Mouse (Mus musculus): ENCODE data around the gene Slc12a3. TPM values are rescaled to one million over a fixed set of nuclear protein-coding genes. Genes with fewer than 3 reads are reported as not detected.

The Slc12a3 gene
- 0.16 TPM in 1 of 2 replicates, not detected in the other for polyA plus RNA-seq (2015; fragmentation: Nextera tagmentation; extraction: Ambion mirVana)

- no peaks in the 10 kb centered on the region for H3K36me3 ChIP-seq (ENCODE audit: control insufficient read depth, insufficient read depth)
- H3K4me3 ChIP-seq (ENCODE audit: low read depth, low read length) = no peak within 1 kb of the TSS
- no peak within 1 kb of the TSS for H3K27ac ChIP-seq (ENCODE audit: low read depth, low read length)
- H3K27me3 ChIP-seq (replicated peaks; ENCODE audit: control insufficient read depth, insufficient read depth, low read length) = no peaks in the 10 kb centered on the region
- H3K4me1 ChIP-seq (replicated peaks; ENCODE audit: control insufficient read depth, insufficient read depth, low read length) = no peaks in the 10 kb centered on the region
- 76% methylated on average over 21 of the region's 21 CpGs for WGBS
- TF ChIP-seq CTCF (IDR thresholded peaks at IDR 0.05; ENCODE audit: low read depth) = no peak
- H3K9me3 ChIP-seq (ENCODE audit: control insufficient read depth) = no peaks in the 10 kb centered on the region
- ATAC-seq = no peak
- H3K4me2 ChIP-seq (replicated peaks; ENCODE audit: low read depth) = no peak within 1 kb of the TSS
- H3K9ac ChIP-seq (ENCODE audit: low read depth, low read length) = no peak within 1 kb of the TSS
Observed at GRCm38 (mm10) chr8:94328932-94329728, at the start of gene Slc12a3. Slc12a3 (plus strand) TSS chr8:94329201.

GRCm38 (mm10) chr8:94280001-94280613 lies 48.9 kb upstream of the Slc12a3 start:
- H3K27ac ChIP-seq (ENCODE audit: low read depth, low read length) = no peak overlapping the region
- 72% methylated on average over 5 of the region's 5 CpGs for WGBS
- no peak for TF ChIP-seq CTCF (IDR thresholded peaks at IDR 0.05; ENCODE audit: low read depth)
- ATAC-seq = no peak
- H3K4me3 ChIP-seq (ENCODE audit: low read depth, low read length) = no peak overlapping the region
- no peaks in the 10 kb centered on the region for H3K4me1 ChIP-seq (replicated peaks; ENCODE audit: control insufficient read depth, insufficient read depth, low read length)
- H3K9ac ChIP-seq (ENCODE audit: low read depth, low read length) = no peak overlapping the region
- no peaks in the 10 kb centered on the region for H3K9me3 ChIP-seq (ENCODE audit: control insufficient read depth)
- no peak overlapping the region for H3K4me2 ChIP-seq (replicated peaks; ENCODE audit: low read depth)
- no peaks in the 10 kb centered on the region for H3K36me3 ChIP-seq (ENCODE audit: control insufficient read depth, insufficient read depth)
- H3K27me3 ChIP-seq (replicated peaks; ENCODE audit: control insufficient read depth, insufficient read depth, low read length) = no peaks in the 10 kb centered on the region

DNA sequence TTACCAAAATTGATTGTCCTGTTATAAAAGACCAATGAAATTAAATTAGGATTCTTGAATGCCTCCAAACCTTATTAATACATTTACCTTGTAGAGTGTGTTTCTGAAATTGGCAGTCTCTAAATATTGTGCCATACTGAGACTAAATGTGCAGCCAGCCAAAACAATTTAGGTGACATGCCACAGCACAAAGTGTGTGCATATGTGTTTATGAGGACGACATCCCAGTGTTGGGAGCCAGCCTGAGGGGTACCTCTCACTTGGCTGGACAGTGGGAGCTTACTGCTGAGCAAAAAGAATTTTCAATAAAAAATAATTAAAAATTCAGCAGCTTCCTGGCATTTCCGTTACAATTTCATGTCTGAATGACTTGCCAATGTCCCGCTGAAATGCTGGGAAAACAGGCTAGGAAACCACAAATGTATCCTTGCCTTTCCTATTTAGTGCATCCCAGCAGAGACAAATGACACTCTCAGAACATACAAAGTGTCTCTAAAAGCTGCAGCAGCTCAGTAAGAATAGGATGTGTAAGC lies 46.5 kb upstream of the Slc12a3 start:
- H3K9ac ChIP-seq (ENCODE audit: low read depth, low read length) = no peak overlapping the region

GRCm38 (mm10) chr8:94284204-94284603 lies 44.8 kb upstream of the Slc12a3 start:
- 86% methylated on average over 7 of the region's 7 CpGs for WGBS
- no peak for ATAC-seq
- H3K4me2 ChIP-seq (replicated peaks; ENCODE audit: low read depth) = no peak overlapping the region
- H3K27ac ChIP-seq (ENCODE audit: low read depth, low read length) = no peak overlapping the region
- no peaks in the 10 kb centered on the region for H3K4me1 ChIP-seq (replicated peaks; ENCODE audit: control insufficient read depth, insufficient read depth, low read length)
- no peaks in the 10 kb centered on the region for H3K27me3 ChIP-seq (replicated peaks; ENCODE audit: control insufficient read depth, insufficient read depth, low read length)
- H3K36me3 ChIP-seq (ENCODE audit: control insufficient read depth, insufficient read depth) = no peaks in the 10 kb centered on the region
- TF ChIP-seq CTCF (IDR thresholded peaks at IDR 0.05; ENCODE audit: low read depth) = no peak
- no peak overlapping the region for H3K9ac ChIP-seq (ENCODE audit: low read depth, low read length)
- H3K4me3 ChIP-seq (ENCODE audit: low read depth, low read length) = no peak overlapping the region
- H3K9me3 ChIP-seq (ENCODE audit: control insufficient read depth) = no peaks in the 10 kb centered on the region

More for the DNA sequence above, 46.5 kb upstream of the Slc12a3 start:
- no peak overlapping the region for H3K27ac ChIP-seq (ENCODE audit: low read depth, low read length)
- no peak overlapping the region for H3K4me2 ChIP-seq (replicated peaks; ENCODE audit: low read depth)
- no peak for TF ChIP-seq CTCF (IDR thresholded peaks at IDR 0.05; ENCODE audit: low read depth)
- no peak overlapping the region for H3K4me3 ChIP-seq (ENCODE audit: low read depth, low read length)
- 90% methylated on average over 3 of the region's 3 CpGs for WGBS
- H3K4me1 ChIP-seq (replicated peaks; ENCODE audit: control insufficient read depth, insufficient read depth, low read length) = no peaks in the 10 kb centered on the region
- H3K9me3 ChIP-seq (ENCODE audit: control insufficient read depth) = no peaks in the 10 kb centered on the region
- H3K36me3 ChIP-seq (ENCODE audit: control insufficient read depth, insufficient read depth) = no peaks in the 10 kb centered on the region
- ATAC-seq = no peak
- H3K27me3 ChIP-seq (replicated peaks; ENCODE audit: control insufficient read depth, insufficient read depth, low read length) = no peaks in the 10 kb centered on the region

DNA sequence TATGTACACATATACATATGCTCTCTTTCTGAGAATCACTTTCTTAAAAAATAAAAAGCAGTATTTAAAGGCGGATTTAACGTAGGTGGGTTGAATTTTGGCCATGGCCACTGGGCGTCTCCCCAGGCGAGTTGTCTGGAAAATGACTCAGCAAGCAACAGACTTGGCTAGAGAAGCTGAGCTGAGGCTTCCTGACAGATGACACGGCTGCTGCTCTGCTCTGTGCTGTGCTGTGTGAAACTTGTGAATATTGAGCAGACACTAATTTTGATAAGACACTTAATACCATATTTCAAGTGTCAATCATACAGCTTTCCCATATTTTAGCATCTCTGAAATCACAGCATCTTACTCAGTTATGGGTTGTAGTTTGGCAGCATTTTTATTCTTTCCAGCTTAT lies 38.4 kb upstream of the Slc12a3 start:
- H3K27me3 ChIP-seq (replicated peaks; ENCODE audit: control insufficient read depth, insufficient read depth, low read length) = no peaks in the 10 kb centered on the region
- 87% methylated on average over 5 of the region's 5 CpGs for WGBS
- no peak overlapping the region for H3K27ac ChIP-seq (ENCODE audit: low read depth, low read length)
- H3K4me1 ChIP-seq (replicated peaks; ENCODE audit: control insufficient read depth, insufficient read depth, low read length) = no peaks in the 10 kb centered on the region
- TF ChIP-seq CTCF (IDR thresholded peaks at IDR 0.05; ENCODE audit: low read depth) = no peak
- peaks cover 5% of the 10 kb centered on the region; the same call in 1 of the 2 replicates for H3K36me3 ChIP-seq (ENCODE audit: control insufficient read depth, insufficient read depth)
- H3K4me2 ChIP-seq (replicated peaks; ENCODE audit: low read depth) = no peak overlapping the region
- no peaks in the 10 kb centered on the region for H3K9me3 ChIP-seq (ENCODE audit: control insufficient read depth)
- H3K9ac ChIP-seq (ENCODE audit: low read depth, low read length) = no peak overlapping the region
- no peak for ATAC-seq
- H3K4me3 ChIP-seq (ENCODE audit: low read depth, low read length) = no peak overlapping the region

DNA sequence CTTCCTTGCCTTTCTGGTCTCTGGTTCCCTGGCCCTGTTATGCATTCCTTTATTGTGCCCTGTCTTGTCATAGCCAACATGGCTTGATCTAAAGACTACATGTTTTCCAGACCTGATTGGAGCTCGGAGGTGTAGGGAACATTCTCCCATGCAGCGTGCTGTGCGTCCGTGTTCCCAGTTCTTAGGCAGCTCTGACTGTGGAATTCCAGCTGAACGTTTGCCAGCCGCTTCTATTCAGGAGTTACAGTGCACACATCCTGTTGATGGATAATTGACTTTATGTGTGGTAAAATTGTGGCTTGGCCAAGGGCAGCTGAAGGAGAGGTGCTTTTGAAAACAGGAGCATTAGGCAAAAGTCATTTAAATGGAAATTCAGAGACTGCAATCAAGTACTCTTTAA lies 36.9 kb upstream of the Slc12a3 start:
- Histone ChIP-seq H3K27ac (ENCODE audit: low read depth, low read length) (peak overlapping the region; percentile 15), H3K9ac (ENCODE audit: low read depth, low read length) (no peak overlapping the region), H3K36me3 (ENCODE audit: control insufficient read depth, insufficient read depth) (peaks cover 5% of the 10 kb centered on the region; the same call in 1 of the 2 replicates), H3K4me3 (ENCODE audit: low read depth, low read length) (no peak overlapping the region), H3K27me3 (replicated peaks; ENCODE audit: control insufficient read depth, insufficient read depth, low read length) (no peaks in the 10 kb centered on the region), H3K9me3 (ENCODE audit: control insufficient read depth) (no peaks in the 10 kb centered on the region), H3K4me1 (replicated peaks; ENCODE audit: control insufficient read depth, insufficient read depth, low read length) (no peaks in the 10 kb centered on the region), H3K4me2 (replicated peaks; ENCODE audit: low read depth) (no peak overlapping the region)
- 70% methylated on average over 6 of the region's 6 CpGs for WGBS
- no peak for ATAC-seq
- TF ChIP-seq CTCF (IDR thresholded peaks at IDR 0.05; ENCODE audit: low read depth) = no peak

Data from intestine, postnatal 0 days (tissue).